Mouse (Mus musculus) MEL (cell line): Measurements from ENCODE around the gene Tmem178b. TPM values are rescaled to one million over a fixed set of nuclear protein-coding genes. Genes with fewer than 3 reads are reported as not detected.
A peak's percentile ranks its signal among the peaks of the same experiment; 100 is the strongest.

Source experiments
- DNase-seq: peaks from one replicate; pipeline ENCODE4 v3.0.0; 2011; ENCODE audit warnings: low read depth, low spot score
- H3K27ac ChIP-seq: 2 replicates; pipeline ENCODE4 v1.5.1; 2012; ENCODE audit warnings: low read depth, mild to moderate bottlenecking, control low read depth, low read length, moderate library complexity; ENCODE audit not compliant: control insufficient read depth
- H3K27me3 ChIP-seq, 2 experiments: fragments of 150-350 bp in 1 of 2; sonication (generic) in 1 of 2; 2 replicates each; pipeline ENCODE4 v1.6.1; 2012; ENCODE audit warnings: low read length in 2 of 2, mild to moderate bottlenecking in 2 of 2, improper control_type of control experiment in 1 of 2, moderate library complexity in 1 of 2; ENCODE audit not compliant: insufficient read depth in 2 of 2, control insufficient read depth in 1 of 2
- H3K36me3 ChIP-seq, 2 experiments: 2 replicates each; pipeline ENCODE4 v1.6.1; 2012 to 2014; ENCODE audit warnings: low read length in 2 of 2, improper control_type of control experiment in 1 of 2, inconsistent platforms in 1 of 2, mild to moderate bottlenecking in 1 of 2; ENCODE audit not compliant: insufficient read depth in 2 of 2, control insufficient read depth in 1 of 2
- H3K4me1 ChIP-seq, 2 experiments: fragments of 150-350 bp in 1 of 2; sonication (generic) in 1 of 2; 2 replicates each; pipeline ENCODE4 v1.6.1; 2012; ENCODE audit warnings: low read length in 2 of 2, improper control_type of control experiment in 1 of 2, mild to moderate bottlenecking in 1 of 2; ENCODE audit not compliant: insufficient read depth in 2 of 2, control insufficient read depth in 1 of 2
- H3K4me3 ChIP-seq, 2 experiments: fragments of 150-350 bp in 1 of 2; sonication (generic) in 1 of 2; 2 replicates each; pipeline ENCODE4 v1.5.1; 2012; ENCODE audit warnings: low read depth in 2 of 2, low read length in 2 of 2, mild to moderate bottlenecking in 2 of 2, moderate library complexity in 2 of 2, control low read depth in 1 of 2, improper control_type of control experiment in 1 of 2; ENCODE audit not compliant: control insufficient read depth in 1 of 2, insufficient read depth in 1 of 2
- H3K79me2 ChIP-seq: 2 replicates; pipeline ENCODE4 v1.6.1; 2012; ENCODE audit warnings: mild to moderate bottlenecking, low read length, moderate library complexity; ENCODE audit not compliant: control insufficient read depth, poor library complexity, insufficient read depth
- H3K9ac ChIP-seq: 2 replicates; pipeline ENCODE4 v1.6.1; 2012; ENCODE audit warnings: low read depth, mild to moderate bottlenecking, control low read depth, low read length, moderate library complexity; ENCODE audit not compliant: control insufficient read depth, poor library complexity, severe bottlenecking
- H3K9me3 ChIP-seq: fragments of 150-350 bp; sonication (generic); replicated peaks from 2 replicates; pipeline ENCODE4 v1.6.1; 2012; ENCODE audit warnings: mild to moderate bottlenecking, low read length, improper control_type of control experiment, moderate library complexity; ENCODE audit not compliant: insufficient read depth
- CHD2 ChIP-seq: IDR thresholded peaks from 2 replicates; pipeline ENCODE4 v1.6.1; 2011; ENCODE audit warnings: low read length, improper control_type of control experiment
- E2F4 ChIP-seq: IDR thresholded peaks from 2 replicates; pipeline ENCODE4 v1.6.1; 2011; ENCODE audit warnings: low read depth, low read length, improper control_type of control experiment, borderline replicate concordance
- EP300 ChIP-seq, 2 experiments: IDR thresholded peaks; 2 replicates each; pipeline ENCODE4 v1.6.1; 2011; ENCODE audit warnings: improper control_type of control experiment in 2 of 2, low read length in 2 of 2, low read depth in 1 of 2, mild to moderate bottlenecking in 1 of 2
- ETS1 ChIP-seq: IDR thresholded peaks from 2 replicates; pipeline ENCODE4 v1.6.1; 2012; ENCODE audit warnings: low read depth, mild to moderate bottlenecking, inconsistent platforms, low read length, improper control_type of control experiment, moderate library complexity
- GATA1 ChIP-seq: IDR thresholded peaks from 2 replicates; pipeline ENCODE4 v1.6.1; 2011; ENCODE audit warnings: low read depth, low read length, improper control_type of control experiment
- KAT2A ChIP-seq: conservative IDR thresholded peaks from 2 replicates; pipeline ENCODE4 v1.6.1; 2012; ENCODE audit warnings: low read depth, low read length, improper control_type of control experiment, inconsistent platforms
- MAFK ChIP-seq: IDR thresholded peaks from 2 replicates; pipeline ENCODE4 v1.6.1; 2011; ENCODE audit warnings: low read depth, mild to moderate bottlenecking, low read length, improper control_type of control experiment, borderline replicate concordance
- MAZ ChIP-seq: IDR thresholded peaks from 2 replicates; pipeline ENCODE4 v1.6.1; 2012; ENCODE audit warnings: low read depth, mild to moderate bottlenecking, inconsistent platforms, low read length, improper control_type of control experiment
- MEF2A ChIP-seq: IDR thresholded peaks from 2 replicates; pipeline ENCODE4 v1.6.1; 2014; ENCODE audit warnings: low read depth, mild to moderate bottlenecking, inconsistent platforms, low read length, improper control_type of control experiment; ENCODE audit not compliant: poor library complexity, insufficient replicate concordance, severe bottlenecking; ENCODE audit errors: extremely low read depth
- MYB ChIP-seq: IDR thresholded peaks from 2 replicates; pipeline ENCODE4 v1.6.1; 2011; ENCODE audit warnings: mild to moderate bottlenecking, low read depth, low read length, improper control_type of control experiment
- POLR2A ChIP-seq, 2 experiments: IDR thresholded peaks; 2 replicates each; pipeline ENCODE4 v1.6.1; 2011 to 2012; ENCODE audit warnings: low read length in 2 of 2, mild to moderate bottlenecking in 2 of 2, control low read depth in 1 of 2, improper control_type of control experiment in 1 of 2, low read depth in 1 of 2, moderate library complexity in 1 of 2; ENCODE audit not compliant: control insufficient read depth in 1 of 2, insufficient read depth in 1 of 2, poor library complexity in 1 of 2
- POLR2AphosphoS2 ChIP-seq: IDR thresholded peaks from 2 replicates; pipeline ENCODE4 v1.6.1; 2011; ENCODE audit warnings: low read length, improper control_type of control experiment
- POLR2AphosphoS5 ChIP-seq: IDR thresholded peaks from 2 replicates; pipeline ENCODE4 v1.6.1; 2012; ENCODE audit warnings: low read depth, borderline replicate concordance, mild to moderate bottlenecking, inconsistent platforms, low read length, moderate library complexity, mixed read lengths
- RAD21 ChIP-seq: IDR thresholded peaks from 2 replicates; pipeline ENCODE4 v1.6.1; 2011; ENCODE audit warnings: mild to moderate bottlenecking, low read depth, low read length, improper control_type of control experiment
- SMC3 ChIP-seq: IDR thresholded peaks from 2 replicates; pipeline ENCODE4 v1.6.1; 2011; ENCODE audit warnings: low read depth, low read length, improper control_type of control experiment
- TAL1 ChIP-seq: IDR thresholded peaks from 2 replicates; pipeline ENCODE4 v1.6.1; 2012; ENCODE audit warnings: mild to moderate bottlenecking, inconsistent platforms, low read length, moderate library complexity, mixed read lengths
- TBP ChIP-seq: IDR thresholded peaks from 2 replicates; pipeline ENCODE4 v1.8.0; 2011; ENCODE audit warnings: low read depth, low read length, improper control_type of control experiment
- TCF12 ChIP-seq: IDR thresholded peaks from 2 replicates; pipeline ENCODE4 v1.6.1; 2014; ENCODE audit warnings: low read depth, mild to moderate bottlenecking, inconsistent platforms, low read length, improper control_type of control experiment, moderate library complexity
- USF1 ChIP-seq: IDR thresholded peaks from 2 replicates; pipeline ENCODE4 v1.6.1; 2014; ENCODE audit warnings: low read depth, mild to moderate bottlenecking, inconsistent platforms, low read length, improper control_type of control experiment, moderate library complexity
- USF2 ChIP-seq, 2 experiments: IDR thresholded peaks; 2 replicates each; pipeline ENCODE4 v1.6.1; 2011 to 2012; ENCODE audit warnings: improper control_type of control experiment in 2 of 2, low read length in 2 of 2, borderline replicate concordance in 1 of 2, inconsistent platforms in 1 of 2, low read depth in 1 of 2, mild to moderate bottlenecking in 1 of 2; ENCODE audit not compliant: insufficient read depth in 1 of 2
- ZC3H11A ChIP-seq: IDR thresholded peaks from 2 replicates; pipeline ENCODE4 v1.6.1; 2012; ENCODE audit warnings: low read depth, mild to moderate bottlenecking, inconsistent platforms, low read length, improper control_type of control experiment
- ZKSCAN1 ChIP-seq: IDR thresholded peaks from 2 replicates; pipeline ENCODE4 v1.6.1; 2012; ENCODE audit warnings: low read depth, mild to moderate bottlenecking, inconsistent platforms, low read length, improper control_type of control experiment, moderate library complexity
- ZMIZ1 ChIP-seq: IDR thresholded peaks from 2 replicates; pipeline ENCODE4 v1.6.1; 2012; ENCODE audit warnings: low read depth, mild to moderate bottlenecking, inconsistent platforms, low read length, improper control_type of control experiment, moderate library complexity
- ZNF384 ChIP-seq: IDR thresholded peaks from 2 replicates; pipeline ENCODE4 v1.6.1; 2012; ENCODE audit warnings: low read depth, mild to moderate bottlenecking, inconsistent platforms, low read length, improper control_type of control experiment
- polyA plus RNA-seq, 2 experiments: library from polyadenylated mRNA; stranded (reverse) in 1 of 2; unstranded in 1 of 2; fragments of >175 nt in 1 of 2; fragments of >200 nt in 1 of 2; gene quantifications; 2 replicates each; pipeline versions ENCODE4 v1.2.1 to v1.2.4; 2012; ENCODE audit warnings: low replicate concordance in 2 of 2, low read depth in 1 of 2; ENCODE audit not compliant: insufficient read length in 2 of 2, insufficient read depth in 1 of 2, missing spikeins in 1 of 2
- total RNA-seq: library from RNA; depleted of rRNA; stranded (reverse); fragments of 300-350 nt; gene quantifications from 2 replicates; pipeline ENCODE4 v1.2.3, GENCODE M21; 2012

Gene Tmem178b
- total and polyA plus RNA-seq, 3 experiments, result not detected

DNA sequence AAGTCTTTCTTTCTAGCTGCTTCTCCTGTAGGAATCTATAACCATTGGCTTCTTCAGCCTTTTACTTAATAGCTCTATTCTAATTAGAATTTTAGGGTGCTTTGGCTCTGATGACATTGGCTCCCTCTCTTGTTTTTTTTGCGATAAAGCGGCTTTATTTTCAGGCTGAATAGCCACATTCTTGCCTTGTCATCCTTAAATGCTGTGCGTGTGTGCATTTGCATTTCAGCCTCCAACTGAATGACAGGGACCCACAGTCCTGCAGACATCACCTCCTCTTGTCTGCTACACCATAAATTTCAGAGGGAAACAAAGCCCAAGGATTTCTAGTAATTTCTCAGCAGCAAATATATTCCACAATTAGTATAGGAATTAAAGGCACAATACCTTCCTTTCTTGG is 23.4 kb downstream of the Tmem178b start:
- Histone ChIP-seq H3K4me3 (no peak overlapping the region), H3K36me3 (no peaks in the 10 kb centered on the region), H3K9ac (no peak overlapping the region), H3K79me2 (no peaks in the 10 kb centered on the region), H3K4me1 (no peaks in the 10 kb centered on the region), H3K9me3 (no peaks in the 10 kb centered on the region), H3K27ac (no peak overlapping the region), H3K27me3 (no peaks in the 10 kb centered on the region)
- TF ChIP-seq TAL1 (no peak), SMC3 (no peak), MAZ (no peak)
- no peak for DNase-seq

DNA sequence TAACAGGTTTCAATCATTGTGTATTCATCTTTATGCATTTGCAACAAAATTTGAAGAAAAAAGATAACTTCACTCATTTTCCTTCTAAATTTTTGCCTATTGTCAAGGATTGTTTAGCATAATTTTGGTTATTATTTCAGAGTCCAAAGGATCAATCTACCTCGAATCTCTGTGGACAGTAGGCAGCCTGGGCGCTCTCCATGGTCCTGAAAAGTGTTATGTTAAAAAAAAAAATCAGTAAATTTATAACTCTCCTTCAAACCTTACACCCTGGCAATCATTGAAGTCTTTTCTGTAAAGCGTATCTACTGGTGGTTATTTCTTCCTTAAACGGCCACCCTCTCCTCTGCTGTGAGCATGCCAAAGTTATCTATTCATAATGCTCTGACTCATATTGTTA is 26.2 kb downstream of the Tmem178b start:
- Histone ChIP-seq H3K9ac (no peak overlapping the region), H3K27me3 (no peaks in the 10 kb centered on the region), H3K27ac (no peak overlapping the region), H3K9me3 (no peaks in the 10 kb centered on the region), H3K4me1 (no peaks in the 10 kb centered on the region), H3K36me3 (no peaks in the 10 kb centered on the region), H3K79me2 (no peaks in the 10 kb centered on the region), H3K4me3 (no peak overlapping the region)
- no peak for TF ChIP-seq USF1
- no peak for TF ChIP-seq TCF12
- TF ChIP-seq TBP, result no peak
- no peak for TF ChIP-seq MEF2A
- TF ChIP-seq MAFK, result no peak
- TF ChIP-seq ZMIZ1, result no peak
- peak; percentile 79 for TF ChIP-seq ZNF384
- DNase-seq, result peak; percentile 46

DNA sequence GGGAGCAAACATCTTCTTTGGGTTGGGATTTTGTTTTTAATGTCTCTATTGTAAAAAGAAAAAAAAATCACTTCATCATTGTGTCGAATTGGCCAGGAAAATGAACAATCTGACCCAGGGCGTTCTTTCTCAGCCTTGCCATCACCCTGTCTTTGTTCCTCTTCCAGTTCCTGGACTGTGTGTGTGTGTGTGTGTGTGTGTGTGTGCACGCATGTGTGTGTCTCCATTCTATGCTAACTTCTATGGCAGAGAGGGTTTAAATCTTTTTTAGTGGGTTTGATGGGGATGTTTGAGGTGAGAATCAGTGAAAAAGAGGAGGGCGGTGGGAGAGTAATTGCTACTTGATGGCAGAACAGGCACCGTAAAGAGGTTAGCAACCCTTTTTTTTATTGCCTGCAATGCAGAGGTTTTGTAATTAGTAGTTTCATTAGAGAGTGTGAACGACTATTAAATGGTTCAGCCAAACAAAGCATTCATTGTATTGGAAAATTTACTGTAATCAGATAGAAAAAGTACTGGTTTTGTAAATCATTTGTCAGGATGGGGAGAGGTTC is 30.2 kb downstream of the Tmem178b start:
- Histone ChIP-seq H3K36me3 (no peaks in the 10 kb centered on the region), H3K27ac (no peak overlapping the region), H3K27me3 (no peaks in the 10 kb centered on the region), H3K9me3 (no peaks in the 10 kb centered on the region), H3K9ac (no peak overlapping the region), H3K79me2 (no peaks in the 10 kb centered on the region), H3K4me3 (no peak overlapping the region), H3K4me1 (no peaks in the 10 kb centered on the region)
- no peak for TF ChIP-seq E2F4
- TF ChIP-seq CHD2, result no peak
- TF ChIP-seq KAT2A, result no peak
- TF ChIP-seq TBP, result no peak
- TF ChIP-seq RAD21, result no peak
- TF ChIP-seq EP300 (IDR thresholded peaks at IDR 0.05; ENCODE audit: low read depth in 1 of 2, low read length in 2 of 2), result no peak
- TF ChIP-seq USF1, result no peak
- no peak for TF ChIP-seq POLR2AphosphoS5
- no peak for TF ChIP-seq ZNF384
- no peak for TF ChIP-seq POLR2AphosphoS2
- TF ChIP-seq USF2 (IDR thresholded peaks at IDR 0.05; ENCODE audit: borderline replicate concordance in 1 of 2, insufficient read depth in 1 of 2, low read depth in 1 of 2, low read length in 2 of 2), result no peak
- no peak for TF ChIP-seq ZC3H11A
- no peak for TF ChIP-seq POLR2A (IDR thresholded peaks at IDR 0.05; ENCODE audit: control insufficient read depth in 1 of 2, insufficient read depth in 1 of 2, low read depth in 1 of 2, low read length in 2 of 2, poor library complexity in 1 of 2)
- no peak for TF ChIP-seq ETS1
- TF ChIP-seq GATA1, result no peak
- TF ChIP-seq ZKSCAN1, result no peak
- no peak for TF ChIP-seq MYB
- no peak for DNase-seq
